Mouse (Mus musculus): Measurements from ENCODE around the gene Tsen34. TPM values are rescaled to one million over a fixed set of nuclear protein-coding genes. Genes with fewer than 3 reads are reported as not detected.
A peak's percentile ranks its signal among the peaks of the same experiment; 100 is the strongest.
"Not testable (repeated sequence)": the region's sequence is repeated elsewhere in the genome, so short reads cannot be mapped to it uniquely, and the experiment has no call there.

The Tsen34 gene
- polyA plus RNA-seq, 1 experiment: 57.6 TPM

- H3K27me3 ChIP-seq (ENCODE audit: control insufficient read depth, insufficient read depth, low read length): no peaks in the 10 kb centered on the region
- WGBS: 98% methylated on average over 6 of the region's 6 CpGs
- no peak overlapping the region for H3K27ac ChIP-seq (ENCODE audit: control insufficient read depth, insufficient read depth, low read length)
- TF ChIP-seq CTCF (IDR thresholded peaks at IDR 0.05; ENCODE audit: borderline replicate concordance, control insufficient read depth, extremely low read depth, insufficient read depth, low read length, poor library complexity) (no peak), POLR2A (IDR thresholded peaks at IDR 0.05; ENCODE audit: control insufficient read depth, extremely low read depth, insufficient read depth, low read length, poor library complexity) (no peak)
- H3K4me1 ChIP-seq (replicated peaks; ENCODE audit: control insufficient read depth, insufficient read depth, low read length): peaks cover 6% of the 10 kb centered on the region; the same call in 1 of the 2 replicates
- H3K4me3 ChIP-seq (ENCODE audit: control insufficient read depth, insufficient read depth, low read length): no peak overlapping the region
- DNase-seq: no peak
- H3K36me3 ChIP-seq (ENCODE audit: control insufficient read depth, insufficient read depth, low read length): no peaks in the 10 kb centered on the region
Measured at GRCm38 (mm10) chr7:3698471-3698870, 5.8 kb downstream of the Tsen34 start.

- H3K36me3 ChIP-seq (ENCODE audit: control insufficient read depth, insufficient read depth, low read length): peaks cover 31% of the 10 kb centered on the region
- no peak for DNase-seq
- TF ChIP-seq CTCF (IDR thresholded peaks at IDR 0.05; ENCODE audit: borderline replicate concordance, control insufficient read depth, extremely low read depth, insufficient read depth, low read length, poor library complexity): no peak
- 17% methylated on average over 6 of the region's 6 CpGs for WGBS
- H3K4me1 ChIP-seq (replicated peaks; ENCODE audit: control insufficient read depth, insufficient read depth, low read length): peaks cover 12% of the 10 kb centered on the region
- no peak overlapping the region for H3K4me3 ChIP-seq (ENCODE audit: control insufficient read depth, insufficient read depth, low read length)
- peak overlapping the region; percentile 40; the same call in 1 of the 2 replicates for H3K27ac ChIP-seq (ENCODE audit: control insufficient read depth, insufficient read depth, low read length)
- no peaks in the 10 kb centered on the region for H3K27me3 ChIP-seq (ENCODE audit: control insufficient read depth, insufficient read depth, low read length)
Measured at GRCm38 (mm10) chr7:3703148-3703878, 10.7 kb downstream of the Tsen34 start.

- Histone ChIP-seq H3K4me1 (replicated peaks; ENCODE audit: control insufficient read depth, insufficient read depth, low read length) (peaks cover 12% of the 10 kb centered on the region), H3K4me3 (ENCODE audit: control insufficient read depth, insufficient read depth, low read length) (peak within 1 kb of the TSS; percentile 65), H3K36me3 (ENCODE audit: control insufficient read depth, insufficient read depth, low read length) (peaks cover 31% of the 10 kb centered on the region), H3K27me3 (ENCODE audit: control insufficient read depth, insufficient read depth, low read length) (no peaks in the 10 kb centered on the region), H3K27ac (ENCODE audit: control insufficient read depth, insufficient read depth, low read length) (peak within 1 kb of the TSS; percentile 83)
- TF ChIP-seq POLR2A (IDR thresholded peaks at IDR 0.05; ENCODE audit: control insufficient read depth, extremely low read depth, insufficient read depth, low read length, poor library complexity) (peak; percentile 96), CTCF (IDR thresholded peaks at IDR 0.05; ENCODE audit: borderline replicate concordance, control insufficient read depth, extremely low read depth, insufficient read depth, low read length, poor library complexity) (peak; percentile 20; the same call in 1 of the 2 replicates)
- DNase-seq: peak; percentile 95
- 1% methylated on average over 42 of the region's 42 CpGs for WGBS
Measured at GRCm38 (mm10) chr7:3703879-3704441, 11.3 kb downstream of the Tsen34 start, which contains the start of gene Rps9. Gene Rps9, plus strand, starts transcription at chr7:3703993.

- peaks cover 12% of the 10 kb centered on the region for H3K4me1 ChIP-seq (replicated peaks; ENCODE audit: control insufficient read depth, insufficient read depth, low read length)
- peak overlapping the region; percentile 83 for H3K27ac ChIP-seq (ENCODE audit: control insufficient read depth, insufficient read depth, low read length)
- no peaks in the 10 kb centered on the region for H3K27me3 ChIP-seq (ENCODE audit: control insufficient read depth, insufficient read depth, low read length)
- peak overlapping the region; percentile 65 for H3K4me3 ChIP-seq (ENCODE audit: control insufficient read depth, insufficient read depth, low read length)
- peaks cover 31% of the 10 kb centered on the region for H3K36me3 ChIP-seq (ENCODE audit: control insufficient read depth, insufficient read depth, low read length)
- 3% methylated on average over 20 of the region's 20 CpGs for WGBS
- TF ChIP-seq CTCF (IDR thresholded peaks at IDR 0.05; ENCODE audit: borderline replicate concordance, control insufficient read depth, extremely low read depth, insufficient read depth, low read length, poor library complexity) (no peak), POLR2A (IDR thresholded peaks at IDR 0.05; ENCODE audit: control insufficient read depth, extremely low read depth, insufficient read depth, low read length, poor library complexity) (no peak)
- no peak for DNase-seq
Measured at GRCm38 (mm10) chr7:3704475-3704874, 11.8 kb downstream of the Tsen34 start.

GRCm38 (mm10) chr7:3705461-3705860 is 12.8 kb downstream of the Tsen34 start:
- not testable (repeated sequence) for DNase-seq; H3K27ac ChIP-seq (ENCODE audit: control insufficient read depth, insufficient read depth, low read length); H3K27me3 ChIP-seq (ENCODE audit: control insufficient read depth, insufficient read depth, low read length)
- 9% methylated on average over 7 of the region's 7 CpGs for WGBS
- H3K36me3 ChIP-seq (ENCODE audit: control insufficient read depth, insufficient read depth, low read length): peaks cover 31% of the 10 kb centered on the region
- H3K4me3 ChIP-seq (ENCODE audit: control insufficient read depth, insufficient read depth, low read length): peak overlapping the region; percentile 23
- peaks cover 12% of the 10 kb centered on the region for H3K4me1 ChIP-seq (replicated peaks; ENCODE audit: control insufficient read depth, insufficient read depth, low read length)

GRCm38 (mm10) chr7:3705911-3706310 is 13.2 kb downstream of the Tsen34 start:
- Histone ChIP-seq H3K27me3 (ENCODE audit: control insufficient read depth, insufficient read depth, low read length) (no peaks in the 10 kb centered on the region), H3K27ac (ENCODE audit: control insufficient read depth, insufficient read depth, low read length) (no peak overlapping the region), H3K4me1 (replicated peaks; ENCODE audit: control insufficient read depth, insufficient read depth, low read length) (peaks cover 12% of the 10 kb centered on the region), H3K36me3 (ENCODE audit: control insufficient read depth, insufficient read depth, low read length) (peaks cover 31% of the 10 kb centered on the region), H3K4me3 (ENCODE audit: control insufficient read depth, insufficient read depth, low read length) (peak overlapping the region; percentile 23)
- 32% methylated on average over 6 of the region's 6 CpGs for WGBS
- DNase-seq: no peak
- TF ChIP-seq POLR2A (IDR thresholded peaks at IDR 0.05; ENCODE audit: control insufficient read depth, extremely low read depth, insufficient read depth, low read length, poor library complexity) (no peak), CTCF (IDR thresholded peaks at IDR 0.05; ENCODE audit: borderline replicate concordance, control insufficient read depth, extremely low read depth, insufficient read depth, low read length, poor library complexity) (no peak)

All from thymus, adult 2 months (tissue).